26 mouse cellular contexts compared by ENCODE assay signal in genomic region chr5:26888080-26888479, GRCm38 (mm10).
"Had no signal": no experiment of that assay in that cellular context is flagged by ENCODE, and none has a peak within 500 bp of the region (broad histone marks: within the 10 kb centered on the region; RNA-seq: fewer than 3 reads in every experiment).

No protein-coding gene starts in this region.

- H3K4me1 ChIP-seq: embryonic facial prominence, embryonic 10.5 days; embryonic facial prominence, embryonic 12.5 days; embryonic facial prominence, embryonic 13.5 days; embryonic facial prominence, embryonic 15.5 days; heart, embryonic 10.5 days; heart, embryonic 12.5 days had no signal

- H3K36me3 ChIP-seq: embryonic facial prominence, embryonic 10.5 days; embryonic facial prominence, embryonic 12.5 days; embryonic facial prominence, embryonic 13.5 days; embryonic facial prominence, embryonic 15.5 days; forebrain, embryonic 15.5 days; heart, embryonic 10.5 days; heart, embryonic 12.5 days had no signal

- H3K9me3 ChIP-seq: embryonic facial prominence, embryonic 10.5 days; embryonic facial prominence, embryonic 12.5 days; embryonic facial prominence, embryonic 13.5 days; embryonic facial prominence, embryonic 15.5 days; forebrain, embryonic 13.5 days; forebrain, embryonic 15.5 days; heart, embryonic 10.5 days; heart, embryonic 12.5 days had no signal

- H3K9ac ChIP-seq: embryonic facial prominence, embryonic 12.5 days; embryonic facial prominence, embryonic 13.5 days; embryonic facial prominence, embryonic 15.5 days; forebrain, embryonic 13.5 days; forebrain, embryonic 15.5 days; heart, embryonic 12.5 days had no signal

- H3K27me3 ChIP-seq: embryonic facial prominence, embryonic 12.5 days; embryonic facial prominence, embryonic 13.5 days; embryonic facial prominence, embryonic 15.5 days; forebrain, embryonic 13.5 days; forebrain, embryonic 15.5 days; heart, embryonic 12.5 days had no signal

- H3K4me2 ChIP-seq: embryonic facial prominence, embryonic 12.5 days; embryonic facial prominence, embryonic 13.5 days; embryonic facial prominence, embryonic 15.5 days; forebrain, embryonic 13.5 days; forebrain, embryonic 15.5 days; heart, embryonic 11.5 days; heart, embryonic 12.5 days had no signal

- H3K4me3 ChIP-seq: embryonic facial prominence, embryonic 10.5 days; embryonic facial prominence, embryonic 12.5 days; embryonic facial prominence, embryonic 13.5 days; embryonic facial prominence, embryonic 15.5 days; erythroblast, embryonic 14.5 days; forebrain, embryonic 13.5 days; forebrain, embryonic 15.5 days; gastrocnemius, adult 2 months; heart, adult 2 months; heart, embryonic 10.5 days; heart, embryonic 12.5 days had no signal

- DNase-seq: cerebellum, adult 2 months; cerebellum, adult 8-10 months; cerebellum, adult 9-10 months; cerebellum, adult 9-11 months; cerebellum, postnatal 10 days; cerebellum, postnatal 14 days; cerebellum, postnatal 25 days; cerebellum, postnatal 36 days; embryo, embryonic 11 days; gastrocnemius, adult 2 months; gastrocnemius, postnatal 10 days; gastrocnemius, postnatal 14 days; gastrocnemius, postnatal 25 days; gastrocnemius, postnatal 36 days; heart, adult 18-20 months; heart, adult 2 months had no signal

- ATAC-seq: forebrain, embryonic 13.5 days had no signal

- H3K27ac ChIP-seq: embryonic facial prominence, embryonic 10.5 days; embryonic facial prominence, embryonic 12.5 days; embryonic facial prominence, embryonic 13.5 days; embryonic facial prominence, embryonic 15.5 days; forebrain, embryonic 13.5 days; forebrain, embryonic 15.5 days; gastrocnemius, adult 2 months; heart, adult 2 months; heart, embryonic 10.5 days had no signal
